Mouse (Mus musculus) midbrain, embryonic 13.5 days (tissue): ENCODE results near the gene Leng8. TPM values are rescaled to one million over a fixed set of nuclear protein-coding genes. Genes with fewer than 3 reads are reported as not detected.

Experiments
- ATAC-seq: fragments of 200-750 bp; cut with Nextera tagmentation; 2 replicates; pipeline ENCODE4 v1.8.0; 2017; ENCODE audit warnings: mild to moderate bottlenecking, moderate TSS enrichment, moderate library complexity
- H3K27ac ChIP-seq: fragments of 300-500 bp; sonication (generic); 2 replicates; pipeline ENCODE4 v1.5.1; 2015; ENCODE audit warnings: inconsistent platforms, mild to moderate bottlenecking, moderate library complexity
- H3K27me3 ChIP-seq: fragments of 300-500 bp; sonication (generic); 2 replicates; pipeline ENCODE4 v1.6.1; 2015; ENCODE audit warnings: mild to moderate bottlenecking, inconsistent platforms
- H3K36me3 ChIP-seq: fragments of 300-500 bp; sonication (generic); 2 replicates; pipeline ENCODE4 v1.6.1; 2015; ENCODE audit warnings: mild to moderate bottlenecking, inconsistent platforms
- H3K4me1 ChIP-seq: fragments of 300-500 bp; sonication (generic); replicated peaks from 2 replicates; pipeline ENCODE4 v1.6.1; 2015; ENCODE audit warnings: inconsistent platforms
- H3K4me2 ChIP-seq: fragments of 300-500 bp; sonication (generic); replicated peaks from 2 replicates; pipeline ENCODE4 v1.6.1; 2015; ENCODE audit warnings: moderate library complexity, mild to moderate bottlenecking, inconsistent platforms
- H3K4me3 ChIP-seq: fragments of 300-500 bp; sonication (generic); replicated peaks from 2 replicates; pipeline ENCODE4 v1.5.1; 2015; ENCODE audit warnings: mild to moderate bottlenecking, inconsistent platforms
- H3K9ac ChIP-seq: fragments of 300-500 bp; sonication (generic); replicated peaks from 2 replicates; pipeline ENCODE4 v1.6.1; 2015; ENCODE audit warnings: mild to moderate bottlenecking, inconsistent platforms
- H3K9me3 ChIP-seq: fragments of 300-500 bp; sonication (generic); 2 replicates; pipeline ENCODE4 v1.6.1; 2016; ENCODE audit warnings: mild to moderate bottlenecking, inconsistent platforms
- WGBS: fragments of 180-500 bp; shearing (Covaris S2); methylation state at CpG from one replicate; pipeline ENCODE4 v1.1.7; 2015; 5-methylcytosine and 5-hydroxymethylcytosine counted together
- polyA plus RNA-seq: library from polyadenylated mRNA; unstranded; fragments of >200 nt; fragmentation: Nextera tagmentation; extraction: Ambion mirVana; gene quantifications from 2 replicates; pipeline ENCODE4 v1.2.1, GENCODE M21; 2015

The Leng8 gene
- polyA plus RNA-seq, 1 experiment from 2014 or later: 97.1 TPM

- WGBS: 98% methylated on average over 19 of the region's 19 CpGs
- Histone ChIP-seq H3K9me3 (no peaks in the 10 kb centered on the region), H3K27ac (no peak overlapping the region), H3K4me2 (no peak overlapping the region), H3K36me3 (peaks cover 95% of the 10 kb centered on the region), H3K4me1 (peaks cover 12% of the 10 kb centered on the region), H3K27me3 (no peaks in the 10 kb centered on the region), H3K9ac (no peak overlapping the region), H3K4me3 (no peak overlapping the region)
- ATAC-seq: no peak
Observed at GRCm38 (mm10) chr7:4143506-4143905, 6.7 kb downstream of the Leng8 start.

DNA sequence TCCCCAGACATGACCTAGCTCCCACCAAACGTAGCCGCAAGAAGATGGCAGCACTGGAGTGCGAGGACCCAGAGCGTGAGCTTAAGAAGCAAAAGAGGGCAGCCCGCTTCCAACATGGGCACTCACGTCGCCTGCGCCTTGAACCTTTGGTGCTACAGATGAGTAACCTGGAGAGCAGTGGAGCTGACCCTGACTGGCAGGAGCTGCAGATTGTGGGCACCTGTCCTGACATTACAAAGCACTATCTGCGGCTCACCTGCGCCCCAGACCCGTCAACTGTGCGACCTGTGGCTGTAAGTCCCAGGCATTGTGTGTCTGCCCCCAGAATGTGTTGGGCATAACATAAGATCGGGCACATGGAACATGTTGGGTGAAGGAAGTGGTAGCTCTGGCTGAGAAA is 7.2 kb downstream of the Leng8 start:
- H3K4me2 ChIP-seq: no peak overlapping the region
- H3K27ac ChIP-seq: no peak overlapping the region
- H3K27me3 ChIP-seq: no peaks in the 10 kb centered on the region
- peaks cover 12% of the 10 kb centered on the region for H3K4me1 ChIP-seq
- ATAC-seq: no peak
- H3K4me3 ChIP-seq: no peak overlapping the region
- 95% methylated on average over 13 of the region's 13 CpGs for WGBS
- H3K9ac ChIP-seq: no peak overlapping the region
- H3K36me3 ChIP-seq: peaks cover 92% of the 10 kb centered on the region
- no peaks in the 10 kb centered on the region for H3K9me3 ChIP-seq

DNA sequence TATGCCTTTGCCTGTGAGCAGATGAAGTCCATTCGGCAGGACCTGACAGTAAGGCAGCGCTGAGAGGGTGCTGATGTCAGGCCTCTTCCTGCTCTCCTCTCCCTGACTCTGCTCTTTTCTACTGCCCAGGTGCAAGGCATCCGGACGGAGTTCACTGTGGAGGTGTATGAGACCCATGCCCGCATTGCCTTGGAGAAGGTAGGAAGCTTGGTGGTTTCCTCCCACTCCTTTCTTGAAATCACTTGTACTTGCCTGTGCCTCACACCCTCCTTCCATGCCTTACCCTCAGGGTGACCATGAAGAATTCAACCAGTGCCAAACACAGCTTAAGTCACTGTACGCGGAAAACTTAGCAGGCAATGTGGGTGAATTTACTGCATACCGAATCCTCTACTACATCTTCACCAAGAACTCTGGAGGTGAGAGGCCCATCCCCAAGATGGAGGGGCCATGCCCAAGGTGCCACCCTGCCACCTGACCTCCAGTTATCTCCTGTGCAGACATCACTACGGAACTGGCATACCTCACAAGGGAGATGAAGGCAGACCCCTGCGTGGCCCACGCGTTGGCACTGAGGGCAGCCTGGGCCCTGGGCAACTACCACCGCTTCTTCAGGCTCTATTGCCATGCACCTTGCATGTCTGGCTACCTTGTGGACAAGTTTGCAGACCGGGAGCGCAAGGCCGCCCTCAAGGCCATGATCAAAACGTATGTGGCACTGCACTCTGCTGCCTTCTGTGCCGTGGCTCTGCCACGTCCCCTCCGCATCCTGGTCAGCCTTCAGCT is 8.1 kb downstream of the Leng8 start:
- Histone ChIP-seq H3K4me3 (no peak overlapping the region), H3K27ac (no peak overlapping the region), H3K4me2 (no peak overlapping the region), H3K9ac (no peak overlapping the region), H3K36me3 (peaks cover 83% of the 10 kb centered on the region), H3K27me3 (no peaks in the 10 kb centered on the region), H3K9me3 (no peaks in the 10 kb centered on the region), H3K4me1 (peaks cover 15% of the 10 kb centered on the region)
- ATAC-seq: no peak
- WGBS: 93% methylated on average over 20 of the region's 20 CpGs

- 69% methylated on average over 6 of the region's 6 CpGs for WGBS
Observed at GRCm38 (mm10) chr7:4145552-4146190, 8.8 kb downstream of the Leng8 start.

GRCm38 (mm10) chr7:4146241-4147180 is 9.7 kb downstream of the Leng8 start:
- H3K27ac ChIP-seq: no peak overlapping the region
- H3K27me3 ChIP-seq: peaks cover 14% of the 10 kb centered on the region
- H3K4me2 ChIP-seq: no peak overlapping the region
- ATAC-seq: no peak
- H3K4me1 ChIP-seq: peaks cover 30% of the 10 kb centered on the region
- H3K36me3 ChIP-seq: peaks cover 67% of the 10 kb centered on the region
- WGBS: 94% methylated on average over 23 of the region's 23 CpGs
- H3K4me3 ChIP-seq: no peak overlapping the region
- no peak overlapping the region for H3K9ac ChIP-seq
- no peaks in the 10 kb centered on the region for H3K9me3 ChIP-seq

More at GRCm38 (mm10) chr7:4145552-4146190, 8.8 kb downstream of the Leng8 start:
- Histone ChIP-seq H3K36me3 (peaks cover 76% of the 10 kb centered on the region), H3K9ac (no peak overlapping the region), H3K9me3 (no peaks in the 10 kb centered on the region), H3K27ac (no peak overlapping the region), H3K4me1 (peaks cover 22% of the 10 kb centered on the region), H3K27me3 (peaks cover 6% of the 10 kb centered on the region), H3K4me2 (no peak overlapping the region), H3K4me3 (no peak overlapping the region)
- no peak for ATAC-seq

- WGBS: 91% methylated on average over 20 of the region's 20 CpGs
- Histone ChIP-seq H3K27me3 (peaks cover 22% of the 10 kb centered on the region), H3K36me3 (peaks cover 59% of the 10 kb centered on the region)
Observed at GRCm38 (mm10) chr7:4147371-4147770, 10.5 kb downstream of the Leng8 start.

DNA sequence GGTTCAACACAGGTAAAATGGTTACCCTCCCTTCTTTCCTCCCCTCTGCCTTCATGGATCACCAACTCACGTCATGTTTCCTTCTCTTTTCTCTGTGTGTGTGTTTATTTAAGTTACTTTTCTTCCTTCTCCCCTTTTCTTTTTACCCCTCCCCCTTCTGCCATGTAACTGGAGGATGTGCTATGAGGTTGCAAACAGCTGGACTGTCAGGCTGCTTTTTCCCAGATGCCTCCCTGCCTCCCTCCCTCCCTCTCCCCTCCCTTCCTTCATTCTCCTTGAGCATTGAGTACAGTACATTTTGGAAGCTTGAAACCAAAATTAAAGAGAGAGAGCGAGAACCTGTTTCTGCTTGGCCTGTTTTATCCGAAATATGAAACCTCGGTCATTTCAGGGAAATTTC is 11.0 kb downstream of the Leng8 start:
- Histone ChIP-seq H3K4me2 (peak overlapping the region; percentile 80; the same call in 1 of the 2 replicates), H3K4me1 (peaks cover 31% of the 10 kb centered on the region), H3K9ac (no peak overlapping the region), H3K9me3 (no peaks in the 10 kb centered on the region), H3K36me3 (peaks cover 54% of the 10 kb centered on the region), H3K27ac (no peak overlapping the region), H3K27me3 (peaks cover 26% of the 10 kb centered on the region), H3K4me3 (no peak overlapping the region)
- ATAC-seq: no peak
- 90% methylated on average over 4 of the region's 4 CpGs for WGBS

More at GRCm38 (mm10) chr7:4147371-4147770, 10.5 kb downstream of the Leng8 start:
- ATAC-seq: no peak
- no peak overlapping the region for H3K9ac ChIP-seq
- H3K9me3 ChIP-seq: no peaks in the 10 kb centered on the region
- H3K4me3 ChIP-seq: no peak overlapping the region
- H3K4me1 ChIP-seq: peaks cover 31% of the 10 kb centered on the region
- H3K4me2 ChIP-seq: no peak overlapping the region
- no peak overlapping the region for H3K27ac ChIP-seq

- Histone ChIP-seq H3K4me1 (peaks cover 31% of the 10 kb centered on the region), H3K4me2 (peak overlapping the region; percentile 80), H3K27ac (peak overlapping the region; percentile 89), H3K27me3 (peaks cover 31% of the 10 kb centered on the region), H3K9ac (peak overlapping the region; percentile 85), H3K4me3 (peak overlapping the region; percentile 63), H3K9me3 (no peaks in the 10 kb centered on the region), H3K36me3 (peaks cover 47% of the 10 kb centered on the region)
- 27% methylated on average over 18 of the region's 18 CpGs for WGBS
- peak; percentile 48 for ATAC-seq
Observed at GRCm38 (mm10) chr7:4148341-4149208, 11.7 kb downstream of the Leng8 start.

DNA sequence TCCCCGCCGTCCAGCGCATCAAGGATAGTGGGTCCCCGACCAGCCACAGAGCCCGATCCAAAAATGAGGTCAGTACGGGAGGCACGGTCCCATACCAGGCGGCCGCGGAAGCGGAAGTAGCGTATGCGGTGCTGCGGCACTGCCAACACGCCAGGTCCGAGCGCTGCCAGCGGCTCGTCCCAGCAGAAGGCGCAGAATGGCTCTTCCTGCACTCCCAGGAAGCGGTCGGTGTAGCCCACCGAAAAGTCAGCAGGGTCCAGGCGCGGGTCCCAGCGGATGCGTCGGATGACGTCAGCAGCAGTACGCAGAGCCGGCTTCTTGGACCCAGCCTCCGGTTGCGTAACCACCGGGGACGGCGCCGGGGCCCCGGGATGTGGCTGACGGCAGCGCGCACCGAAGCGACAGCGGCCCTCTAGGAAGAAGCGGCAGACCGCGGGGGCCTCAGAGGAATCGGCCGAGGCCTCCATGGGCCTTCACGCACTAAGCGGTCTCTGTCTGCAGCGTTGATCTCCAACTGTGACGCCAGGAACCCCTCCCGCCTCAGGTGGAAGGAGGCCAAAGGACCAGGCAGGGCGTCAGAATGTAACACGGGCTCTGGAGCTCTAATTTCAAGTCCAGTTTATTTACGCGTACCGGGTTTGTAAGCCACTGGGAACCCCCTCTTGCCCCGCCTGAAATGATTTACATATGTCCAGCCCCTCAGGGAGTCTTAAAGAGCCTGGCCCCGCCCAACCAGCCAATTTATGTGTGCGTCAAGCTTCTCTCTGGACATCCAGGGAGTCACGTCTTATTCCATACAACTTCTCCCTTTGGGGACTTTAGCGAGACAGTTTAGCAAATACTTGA is 12.6 kb downstream of the Leng8 start:
- peaks cover 35% of the 10 kb centered on the region for H3K27me3 ChIP-seq
- peak overlapping the region; percentile 63 for H3K4me3 ChIP-seq
- H3K27ac ChIP-seq: peak overlapping the region; percentile 89
- no peaks in the 10 kb centered on the region for H3K9me3 ChIP-seq
- H3K4me2 ChIP-seq: peak overlapping the region; percentile 80
- peaks cover 31% of the 10 kb centered on the region for H3K4me1 ChIP-seq
- peaks cover 38% of the 10 kb centered on the region for H3K36me3 ChIP-seq
- H3K9ac ChIP-seq: peak overlapping the region; percentile 85
- peak; percentile 84 for ATAC-seq
- under 1% methylated on average over 64 of the region's 64 CpGs for WGBS

GRCm38 (mm10) chr7:4150059-4150541 is 13.3 kb downstream of the Leng8 start, which contains the start of gene Leng9:
TSS of gene Leng9 (minus strand) at chr7:4150374.
- ATAC-seq: peak; percentile 35
- Histone ChIP-seq H3K4me1 (peaks cover 31% of the 10 kb centered on the region), H3K4me2 (peak within 1 kb of the TSS; percentile 80), H3K9me3 (no peaks in the 10 kb centered on the region), H3K9ac (peak within 1 kb of the TSS; percentile 85), H3K36me3 (peaks cover 31% of the 10 kb centered on the region), H3K27me3 (peaks cover 35% of the 10 kb centered on the region), H3K4me3 (peak within 1 kb of the TSS; percentile 63), H3K27ac (peak within 1 kb of the TSS; percentile 89)
- under 1% methylated on average over 14 of the region's 14 CpGs for WGBS
